Mouse (Mus musculus) lung, adult 2 months (tissue): ENCODE data around the gene Ncf4. TPM values are rescaled to one million over a fixed set of nuclear protein-coding genes. Genes with fewer than 3 reads are reported as not detected.
"Not testable (repeated sequence)": the region's sequence is repeated elsewhere in the genome, so short reads cannot be mapped to it uniquely, and the experiment has no call there.

Source experiments
- DNase-seq: peaks from one replicate; pipeline ENCODE4 v3.0.0; 2022
- H3K4me1 ChIP-seq: fragments of 200-500 bp; 2 replicates; pipeline ENCODE4 v1.6.1; 2011; ENCODE audit warnings: low read length; ENCODE audit not compliant: control insufficient read depth, insufficient read depth
- H3K4me3 ChIP-seq: fragments of 200-500 bp; replicated peaks from 2 replicates; pipeline ENCODE3; 2011; ENCODE audit warnings: low read depth, mild to moderate bottlenecking, control low read depth, low read length; ENCODE audit errors: extremely low read depth
- CTCF ChIP-seq: fragments of 200-500 bp; IDR thresholded peaks from 2 replicates; pipeline ENCODE4 v1.5.1; 2011; ENCODE audit warnings: mild to moderate bottlenecking, low read length, control low read depth; ENCODE audit not compliant: insufficient read depth
- POLR2A ChIP-seq: fragments of 200-500 bp; IDR thresholded peaks from 2 replicates; pipeline ENCODE4 v1.6.1; 2011; ENCODE audit warnings: low read depth, mild to moderate bottlenecking, control low read depth, low read length, borderline replicate concordance; ENCODE audit errors: extremely low read depth
- WGBS: fragments of 180-500 bp; shearing (Covaris S2); methylation state at CpG from one replicate; pipeline ENCODE4 v1.1.7; 2018; 5-methylcytosine and 5-hydroxymethylcytosine counted together
- polyA plus RNA-seq: library from polyadenylated mRNA; depleted of rRNA; stranded (reverse); fragments of >200 nt; gene quantifications from 2 replicates; pipeline ENCODE4 v1.2.3, GENCODE M21; 2012

The Ncf4 gene
- polyA plus RNA-seq, 1 experiment, result 23.0 TPM

GRCm38 (mm10) chr15:78267865-78268264 lies 23.3 kb downstream of the Ncf4 start:
- TF ChIP-seq POLR2A (no peak), CTCF (no peak)
- Histone ChIP-seq H3K4me1 (no peaks in the 10 kb centered on the region), H3K4me3 (no peak overlapping the region)
- DNase-seq, result no peak
- 41% methylated on average over 4 of the region's 4 CpGs for WGBS

- DNase-seq, result no peak
- TF ChIP-seq POLR2A, result no peak
- Histone ChIP-seq H3K4me1 (no peaks in the 10 kb centered on the region), H3K4me3 (no peak overlapping the region)
Measured at GRCm38 (mm10) chr15:78271208-78271607, 26.6 kb downstream of the Ncf4 start.

- TF ChIP-seq CTCF, result no peak
- no peak for TF ChIP-seq POLR2A
- no peak for DNase-seq
- WGBS, result 46% methylated on average over 2 of the region's 2 CpGs
- no peak overlapping the region for H3K4me3 ChIP-seq
- H3K4me1 ChIP-seq, result no peaks in the 10 kb centered on the region
Measured at GRCm38 (mm10) chr15:78278308-78278707, 33.7 kb downstream of the Ncf4 start.

GRCm38 (mm10) chr15:78287941-78288340 lies 43.3 kb downstream of the Ncf4 start:
- 90% methylated on average over 5 of the region's 5 CpGs for WGBS
- no peak for TF ChIP-seq POLR2A
- no peak for TF ChIP-seq CTCF
- no peak for DNase-seq
- Histone ChIP-seq H3K4me3 (no peak overlapping the region), H3K4me1 (no peaks in the 10 kb centered on the region)

DNA sequence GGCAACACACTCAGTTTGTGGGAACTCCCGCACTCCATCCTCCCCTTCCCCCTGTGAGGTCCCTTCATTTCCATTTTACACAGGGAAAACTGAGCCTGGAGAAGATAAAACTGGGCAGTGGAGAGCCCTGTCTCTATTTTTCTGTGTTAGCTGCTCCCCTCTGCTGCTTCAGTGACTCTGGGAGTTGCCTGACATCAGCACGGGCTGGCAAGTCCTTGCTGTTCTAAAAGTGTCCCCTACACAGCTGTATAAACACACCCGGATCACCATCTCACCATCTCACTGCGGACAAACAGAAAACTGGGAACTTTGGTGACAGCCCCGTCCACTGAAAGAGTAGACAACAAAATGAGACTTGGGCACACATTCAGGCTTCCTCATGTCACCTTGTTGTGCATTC lies 45.2 kb downstream of the Ncf4 start:
- H3K4me3 ChIP-seq, H3K4me1 ChIP-seq, DNase-seq: not testable (repeated sequence)
- WGBS, result 43% methylated on average over 5 of the region's 5 CpGs

DNA sequence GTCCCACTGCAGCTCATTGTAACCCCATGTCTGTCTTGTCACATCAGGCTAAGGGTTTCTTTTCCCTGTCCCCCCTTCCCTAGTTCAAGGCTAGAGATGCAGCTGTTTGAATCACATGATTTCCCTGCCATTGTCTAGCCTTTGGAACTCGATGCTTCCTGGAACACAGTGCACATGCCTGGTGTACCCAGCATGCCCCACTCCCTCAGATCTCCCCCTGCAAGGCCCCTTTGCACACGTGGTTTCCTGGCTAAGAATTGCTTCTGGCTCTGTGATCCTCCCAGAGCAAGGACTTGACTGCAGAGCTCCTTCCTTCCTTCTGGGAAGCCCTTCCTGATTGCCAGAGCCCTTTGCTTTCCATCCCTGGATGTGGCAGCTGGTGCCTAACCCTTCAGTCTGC lies 48.6 kb downstream of the Ncf4 start:
- not testable (repeated sequence) for H3K4me1 ChIP-seq, DNase-seq, H3K4me3 ChIP-seq
- 3% methylated on average over 2 of the region's 2 CpGs for WGBS

- H3K4me1 ChIP-seq, result no peaks in the 10 kb centered on the region
- no peak for TF ChIP-seq POLR2A
- TF ChIP-seq CTCF, result no peak
- no peak for DNase-seq
- H3K4me3 ChIP-seq, result no peak overlapping the region
- 79% methylated on average over 4 of the region's 4 CpGs for WGBS
Measured at GRCm38 (mm10) chr15:78293716-78294115, 49.1 kb downstream of the Ncf4 start.

GRCm38 (mm10) chr15:78298558-78298957 lies 54.0 kb downstream of the Ncf4 start:
- H3K4me1 ChIP-seq, result no peaks in the 10 kb centered on the region
- TF ChIP-seq POLR2A (no peak), CTCF (no peak)
- no peak for DNase-seq
- no peak overlapping the region for H3K4me3 ChIP-seq
- WGBS, result 83% methylated on average over 1 of the region's 1 CpGs

DNA sequence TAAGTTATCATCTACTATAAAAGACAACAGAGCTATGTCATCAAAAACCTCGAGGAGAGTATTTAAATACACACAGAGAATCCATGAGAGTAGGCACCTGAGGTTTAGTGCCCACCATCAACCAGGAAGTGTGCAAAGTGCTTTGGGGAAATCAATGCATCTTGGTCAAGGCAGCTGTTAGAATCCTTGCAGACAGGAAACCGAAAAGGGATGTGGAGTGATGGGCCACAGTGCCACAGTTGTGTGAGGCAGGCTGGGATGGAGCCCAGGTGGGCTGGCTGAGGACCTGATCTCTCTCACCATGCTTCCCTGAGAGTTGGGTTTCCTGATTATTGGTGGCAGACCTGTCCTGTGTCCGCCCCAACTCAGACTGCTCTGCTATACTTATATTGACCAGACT lies 55.0 kb downstream of the Ncf4 start:
- no peak overlapping the region for H3K4me3 ChIP-seq
- no peak for DNase-seq
- WGBS, result 70% methylated on average over 3 of the region's 3 CpGs
- no peaks in the 10 kb centered on the region for H3K4me1 ChIP-seq
- TF ChIP-seq CTCF (no peak), POLR2A (no peak)

DNA sequence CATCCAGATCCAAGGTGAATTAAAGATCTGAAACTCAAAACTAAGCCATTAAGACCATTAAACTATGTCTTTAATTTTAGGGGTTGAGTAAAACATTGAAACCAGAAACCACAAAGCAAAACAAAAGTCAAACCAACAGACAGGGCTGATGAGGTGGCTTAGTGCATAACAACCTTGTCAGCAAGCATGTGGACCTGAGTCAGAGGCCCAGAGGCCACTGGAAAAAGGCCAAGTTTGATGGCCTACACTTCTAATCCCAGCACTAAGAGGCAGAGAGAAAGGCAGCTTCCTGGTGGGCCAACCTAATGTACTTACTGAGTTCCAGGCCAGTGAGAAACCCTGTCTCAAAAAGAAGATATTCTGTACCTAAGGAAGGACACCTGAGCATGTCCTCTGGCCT lies 56.2 kb downstream of the Ncf4 start:
- H3K4me1 ChIP-seq, result no peaks in the 10 kb centered on the region
- no peak for DNase-seq
- no peak overlapping the region for H3K4me3 ChIP-seq
- TF ChIP-seq CTCF (no peak), POLR2A (no peak)

DNA sequence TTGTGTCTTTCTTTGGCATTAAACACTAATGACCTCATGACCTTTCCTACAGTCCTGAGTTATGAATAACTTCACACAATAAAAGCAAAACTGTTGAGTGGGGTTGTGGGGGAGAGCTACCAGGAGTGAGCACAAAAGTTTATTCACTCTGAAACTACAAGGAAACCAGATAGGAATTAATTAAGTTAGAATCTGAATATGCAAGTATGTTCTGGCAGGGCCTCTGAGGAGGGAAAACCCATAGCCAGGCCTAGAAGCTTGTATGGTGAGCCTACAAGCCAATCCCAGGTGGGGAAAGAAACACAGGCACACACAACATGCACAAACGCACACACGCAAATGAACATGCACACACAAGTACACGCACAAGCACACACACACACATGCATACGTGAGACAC lies 58.1 kb downstream of the Ncf4 start:
- no peak overlapping the region for H3K4me3 ChIP-seq
- DNase-seq, result no peak
- H3K4me1 ChIP-seq, result no peaks in the 10 kb centered on the region
- TF ChIP-seq POLR2A (no peak), CTCF (no peak)
- 97% methylated on average over 4 of the region's 4 CpGs for WGBS
